Mouse (Mus musculus): ENCODE data around the gene Khdrbs1. TPM values are rescaled to one million over a fixed set of nuclear protein-coding genes. Genes with fewer than 3 reads are reported as not detected.

Khdrbs1 gene
- polyA plus RNA-seq, 1 experiment from 2014 or later = 118 TPM

DNA sequence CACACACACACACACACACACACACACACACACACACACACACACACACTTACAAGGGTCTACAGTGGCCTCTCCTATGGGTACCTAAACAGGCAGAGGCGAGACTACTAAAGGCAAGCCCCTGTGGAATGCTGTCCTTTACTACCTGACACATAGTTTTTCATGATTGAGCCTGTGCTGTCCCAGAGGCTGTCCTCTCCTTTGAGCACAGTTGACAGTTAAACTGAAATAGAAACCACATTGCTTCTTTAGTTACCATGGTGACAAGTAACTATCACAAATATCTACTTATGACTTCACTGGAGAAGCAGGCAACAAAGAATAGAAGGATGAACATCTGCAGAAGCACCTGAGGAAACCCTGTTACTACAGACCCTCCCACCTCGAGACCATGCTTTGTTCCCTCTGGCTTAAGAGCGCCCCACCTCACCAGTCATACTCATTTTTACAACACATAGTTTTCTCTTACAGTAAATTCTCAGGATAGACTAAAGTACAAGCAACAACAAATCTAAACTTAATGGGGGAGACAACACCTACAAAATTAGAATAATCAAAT is 79.8 kb downstream of the Khdrbs1 start:
- Histone ChIP-seq H3K27ac (no peak overlapping the region), H3K36me3 (peaks cover 70% of the 10 kb centered on the region), H3K9me3 (replicated peaks) (no peaks in the 10 kb centered on the region), H3K4me2 (no peak overlapping the region), H3K4me3 (replicated peaks) (no peak overlapping the region), H3K27me3 (no peaks in the 10 kb centered on the region), H3K9ac (no peak overlapping the region), H3K4me1 (no peaks in the 10 kb centered on the region)
- 88% methylated on average over 3 of the region's 3 CpGs for WGBS
- no peak for ATAC-seq (replicated peaks; ENCODE audit: low FRiP score)

DNA sequence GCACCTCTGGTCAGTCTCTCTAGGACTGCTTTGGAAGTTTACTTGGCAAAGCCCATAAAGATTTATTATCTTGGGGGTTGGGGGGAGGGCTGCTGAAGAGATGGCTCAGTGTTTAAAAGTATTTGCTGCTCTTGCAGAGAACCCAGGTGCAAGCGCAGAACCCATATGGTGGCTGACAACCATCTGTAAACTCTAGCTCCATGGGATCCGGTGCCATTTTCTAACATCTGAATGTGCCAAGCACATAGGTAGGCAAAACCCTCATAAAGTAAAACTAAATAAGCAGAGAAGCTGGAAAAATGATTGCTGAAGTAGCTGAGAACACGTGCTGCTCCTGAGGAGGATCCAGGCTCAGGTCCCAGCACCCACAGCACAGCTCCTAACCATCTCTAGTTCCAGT is 80.5 kb downstream of the Khdrbs1 start:
- H3K36me3 ChIP-seq = peaks cover 73% of the 10 kb centered on the region

DNA sequence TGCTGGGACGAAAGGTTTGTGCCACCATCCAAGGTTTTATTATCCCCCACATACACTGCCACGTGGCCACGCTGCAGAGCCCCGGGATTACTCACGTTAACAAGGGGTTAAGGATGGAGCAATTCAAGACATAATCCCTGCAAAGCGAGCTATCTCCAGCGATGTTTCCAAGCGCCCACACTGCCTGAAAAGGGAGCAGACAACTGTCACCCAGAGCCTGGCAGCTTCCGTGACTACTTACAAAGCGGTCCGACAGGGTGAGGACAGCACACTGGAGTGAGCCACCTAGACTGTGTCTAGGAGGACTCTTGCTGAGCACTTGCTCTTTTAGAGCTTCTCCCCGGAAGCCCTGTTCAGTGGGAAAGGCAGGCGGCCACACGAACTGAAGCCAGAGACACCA is 87.3 kb downstream of the Khdrbs1 start:
- no peaks in the 10 kb centered on the region for H3K9me3 ChIP-seq (replicated peaks)
- H3K4me1 ChIP-seq = no peaks in the 10 kb centered on the region
- no peak overlapping the region for H3K9ac ChIP-seq
- H3K4me2 ChIP-seq = no peak overlapping the region
- ATAC-seq (replicated peaks; ENCODE audit: low FRiP score) = no peak
- 92% methylated on average over 14 of the region's 14 CpGs for WGBS
- no peaks in the 10 kb centered on the region for H3K27me3 ChIP-seq
- H3K36me3 ChIP-seq = peaks cover 95% of the 10 kb centered on the region
- no peak overlapping the region for H3K4me3 ChIP-seq (replicated peaks)
- no peak overlapping the region for H3K27ac ChIP-seq

More for the DNA sequence above, 80.5 kb downstream of the Khdrbs1 start:
- Histone ChIP-seq H3K4me3 (replicated peaks) (no peak overlapping the region), H3K4me1 (no peaks in the 10 kb centered on the region), H3K4me2 (no peak overlapping the region), H3K9ac (no peak overlapping the region), H3K9me3 (replicated peaks) (no peaks in the 10 kb centered on the region), H3K27ac (no peak overlapping the region), H3K27me3 (no peaks in the 10 kb centered on the region)
- WGBS = 83% methylated on average over 3 of the region's 3 CpGs
- ATAC-seq (replicated peaks; ENCODE audit: low FRiP score) = no peak

Small RNAs within 50 kb of the gene (microRNA-seq; reads per million reads assigned to microRNA genes)
- gene Gm28017 (not detected), gene Mir7016 (not detected)

Other genes with a start within 250 kb of the Khdrbs1 start
- 881 and 886 TPM in 2 replicates for gene Marcksl1, start 228.7 kb downstream of the Khdrbs1 start, polyA plus RNA-seq (2015; fragmentation: Nextera tagmentation; extraction: Ambion mirVana)
- 264 and 274 TPM in 2 replicates for gene Hdac1, start 199.6 kb downstream of the Khdrbs1 start, polyA plus RNA-seq (2015; fragmentation: Nextera tagmentation; extraction: Ambion mirVana)
- 11.3 and 11.4 TPM in 2 replicates for gene Lck, start 168.7 kb downstream of the Khdrbs1 start, polyA plus RNA-seq (2015; fragmentation: Nextera tagmentation; extraction: Ambion mirVana)
- gene Fam167b, start 163.8 kb downstream of the Khdrbs1 start, polyA plus RNA-seq (2015; fragmentation: Nextera tagmentation; extraction: Ambion mirVana) = 27.8 and 29.1 TPM in 2 replicates
- gene Eif3i, start 141.7 kb downstream of the Khdrbs1 start, polyA plus RNA-seq (2015; fragmentation: Nextera tagmentation; extraction: Ambion mirVana) = 287 and 288 TPM in 2 replicates
- 209 and 215 TPM in 2 replicates for gene Tmem234, start 141.6 kb downstream of the Khdrbs1 start, polyA plus RNA-seq (2015; fragmentation: Nextera tagmentation; extraction: Ambion mirVana)
- 2.1 and 2.4 TPM in 2 replicates for gene Dcdc2b, start 128.0 kb downstream of the Khdrbs1 start, polyA plus RNA-seq (2015; fragmentation: Nextera tagmentation; extraction: Ambion mirVana)
- 29.4 TPM in 2 replicates for gene Iqcc, start 123.2 kb downstream of the Khdrbs1 start, polyA plus RNA-seq (2015; fragmentation: Nextera tagmentation; extraction: Ambion mirVana)
- 52.4 and 65.7 TPM in 2 replicates for gene Ccdc28b, start 118.4 kb downstream of the Khdrbs1 start, polyA plus RNA-seq (2015; fragmentation: Nextera tagmentation; extraction: Ambion mirVana)
- gene Txlna, start 101.2 kb downstream of the Khdrbs1 start, polyA plus RNA-seq (2015; fragmentation: Nextera tagmentation; extraction: Ambion mirVana) = 82.1 and 84.4 TPM in 2 replicates
- gene Kpna6, start 69.5 kb downstream of the Khdrbs1 start, polyA plus RNA-seq (2015; fragmentation: Nextera tagmentation; extraction: Ambion mirVana) = 18.6 and 18.7 TPM in 2 replicates
- 20.2 and 21.6 TPM in 2 replicates for gene Tmem39b, start 45.5 kb downstream of the Khdrbs1 start, polyA plus RNA-seq (2015; fragmentation: Nextera tagmentation; extraction: Ambion mirVana)
- 311 and 374 TPM in 2 replicates for gene Ptp4a2, start 68.9 kb upstream of the Khdrbs1 start, polyA plus RNA-seq (2015; fragmentation: Nextera tagmentation; extraction: Ambion mirVana)
- not detected in 2 replicates for gene Spocd1, start 186.9 kb upstream of the Khdrbs1 start, polyA plus RNA-seq (2015; fragmentation: Nextera tagmentation; extraction: Ambion mirVana)
- 1.8 and 2.3 TPM in 2 replicates for gene Adgrb2, start 242.6 kb upstream of the Khdrbs1 start, polyA plus RNA-seq (2015; fragmentation: Nextera tagmentation; extraction: Ambion mirVana)